Mouse (Mus musculus) ES-Bruce4 (cell line): ENCODE measurements at regions not wholly inside any gene's neighbourhood (a gene's known extent, or its start where the extent isn't known, plus 50 kb on each side); places are given as distances from the start of the nearest gene placed in this dataset.

Source experiments
- CTCF ChIP-seq: IDR thresholded peaks from one replicate; pipeline ENCODE4 v1.8.1; 2011; ENCODE audit warnings: low read depth, low read length
- POLR2A ChIP-seq: IDR thresholded peaks from one replicate; pipeline ENCODE4 v1.8.1; 2011; ENCODE audit warnings: low read length; ENCODE audit not compliant: insufficient read depth

- no peak for TF ChIP-seq POLR2A
- no peak for TF ChIP-seq CTCF
These were observed 474.5 kb upstream of the Zfp462 start for GRCm38 (mm10) chr4:54470022-54471008.
